ENCODE assay signal across 7 mouse cellular contexts in the genomic region with DNA sequence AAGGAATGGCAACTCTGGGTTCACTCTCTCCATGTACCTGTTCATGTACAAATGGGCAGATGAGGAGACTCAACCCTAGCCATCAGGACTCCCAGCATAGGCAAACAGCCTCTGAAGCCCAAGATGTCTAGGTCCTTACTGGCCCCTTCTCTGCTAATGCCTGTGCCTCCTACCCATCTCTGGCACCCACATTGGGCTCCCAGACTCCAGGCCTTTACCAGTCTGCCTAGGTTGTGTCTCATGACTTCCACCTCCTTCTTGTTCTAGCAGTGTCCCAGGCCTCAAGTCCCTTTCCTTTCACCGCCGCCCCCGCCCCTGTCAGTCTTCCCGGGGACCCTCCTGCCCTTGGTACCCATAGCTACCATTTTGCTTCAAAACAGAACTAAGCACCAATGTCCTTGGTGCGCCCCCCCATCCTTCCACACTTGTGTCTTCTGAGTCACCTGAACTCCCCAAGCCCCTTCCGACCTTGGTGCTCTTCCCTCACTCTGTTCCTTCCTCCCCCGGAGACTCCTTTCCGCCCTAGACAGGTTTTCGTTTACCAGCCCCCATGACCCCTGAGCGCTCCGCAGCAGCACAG. TPM values are rescaled to one million over a fixed set of nuclear protein-coding genes. Genes with fewer than 3 reads are reported as not detected.
DNase-seq lines count a peak whose midpoint lies in the region; ATAC-seq and TF ChIP-seq lines count a peak whose summit lies in the region.

No protein-coding gene starts in this region.

- no peak for TF ChIP-seq CTCF in liver, adult 2 months (IDR thresholded peaks at IDR 0.05; ENCODE audit: low read depth, low read length)

- no peak for DNase-seq in liver, adult 2 months (ENCODE audit: extremely low read depth, low read depth, low spot score)
- no peak for DNase-seq in liver
- DNase-seq in embryonic facial prominence, embryonic 10.5 days (ENCODE audit: low spot score), result no peak
- peak; percentile 23 for DNase-seq in heart, postnatal 4 days
- DNase-seq in layer of hippocampus, adult 18-20 months (ENCODE audit: low spot score in 2 of 2), result no peak

- peak overlapping the region; percentile 78 for H3K27ac ChIP-seq in liver, adult 2 months (replicated peaks; ENCODE audit: insufficient read depth, low read depth, low read length)
- H3K27ac ChIP-seq in embryonic facial prominence, embryonic 10.5 days (replicated peaks), result peak overlapping the region; percentile 79
- no peak overlapping the region for H3K27ac ChIP-seq in midbrain, embryonic 12.5 days (replicated peaks)

- no peak for ATAC-seq in midbrain, embryonic 12.5 days (ENCODE audit: low FRiP score, low read depth)
- ATAC-seq in erythroid progenitor cell, adult 5-6 weeks (replicated peaks; ENCODE audit: low FRiP score, poor library complexity, severe bottlenecking), result no peak

- 33% methylated on average over 11 of the region's 11 CpGs for WGBS in liver, adult 2 months
- WGBS in embryonic facial prominence, embryonic 10.5 days, result 25% methylated on average over 11 of the region's 11 CpGs
- WGBS in midbrain, embryonic 12.5 days, result 25% methylated on average over 11 of the region's 11 CpGs

- H3K9ac ChIP-seq in liver, adult 2 months (ENCODE audit: low read depth, low read length), result peak overlapping the region; percentile 93
- H3K9ac ChIP-seq in midbrain, embryonic 12.5 days (replicated peaks), result peak overlapping the region; percentile 65

- no peaks in the 10 kb centered on the region for H3K36me3 ChIP-seq in liver, adult 2 months (ENCODE audit: control insufficient read depth, insufficient read depth, low read length)
- no peaks in the 10 kb centered on the region for H3K36me3 ChIP-seq in embryonic facial prominence, embryonic 10.5 days (replicated peaks)
- H3K36me3 ChIP-seq in midbrain, embryonic 12.5 days, result no peaks in the 10 kb centered on the region

- H3K27me3 ChIP-seq in liver, adult 2 months (ENCODE audit: control insufficient read depth, insufficient read depth, low read length), result no peaks in the 10 kb centered on the region
- H3K27me3 ChIP-seq in embryonic facial prominence, embryonic 10.5 days (replicated peaks; ENCODE audit: low read depth, poor library complexity, severe bottlenecking), result peaks cover 55% of the 10 kb centered on the region
- H3K27me3 ChIP-seq in midbrain, embryonic 12.5 days, result peaks cover 36% of the 10 kb centered on the region

- no peaks in the 10 kb centered on the region for H3K9me3 ChIP-seq in embryonic facial prominence, embryonic 10.5 days
- H3K9me3 ChIP-seq in midbrain, embryonic 12.5 days, result no peaks in the 10 kb centered on the region

- H3K4me2 ChIP-seq in midbrain, embryonic 12.5 days (replicated peaks), result peak overlapping the region; percentile 68

- TF ChIP-seq POLR2A in liver, adult 2 months (IDR thresholded peaks at IDR 0.05; ENCODE audit: extremely low read depth, insufficient read depth, low read length), result no peak

- H3K4me1 ChIP-seq in liver, adult 2 months (ENCODE audit: control insufficient read depth, insufficient read depth, low read length), result peaks cover 30% of the 10 kb centered on the region
- H3K4me1 ChIP-seq in embryonic facial prominence, embryonic 10.5 days, result peaks cover 20% of the 10 kb centered on the region
- H3K4me1 ChIP-seq in midbrain, embryonic 12.5 days, result peaks cover 29% of the 10 kb centered on the region

- H3K4me3 ChIP-seq in liver, adult 2 months (ENCODE audit: insufficient read depth, low read depth, low read length), result peak overlapping the region; percentile 98
- peak overlapping the region; percentile 71 for H3K4me3 ChIP-seq in embryonic facial prominence, embryonic 10.5 days
- peak overlapping the region; percentile 75 for H3K4me3 ChIP-seq in midbrain, embryonic 12.5 days

- H3K79me2 ChIP-seq in liver, adult 2 months (ENCODE audit: control insufficient read depth, insufficient read depth, low read length), result peaks cover 17% of the 10 kb centered on the region

RNA-seq across cellular contexts. Expression of a gene that starts 0.7 kb away (rescaled TPM):
- 10.3 and 11.3 TPM in 2 replicates for total RNA-seq in liver, adult 2 months (2014; rRNA removed)
- 21.4 and 24.7 TPM in 2 replicates for polyA plus RNA-seq in liver, adult 2 months (2012; rRNA removed)
- polyA plus RNA-seq in embryonic facial prominence, embryonic 10.5 days (2016; fragmentation: Nextera tagmentation; extraction: Ambion mirVana), result 3.0 and 3.9 TPM in 2 replicates
- 10 to 100 TPM; 77.0 to 77.8 TPM for total RNA-seq in heart, postnatal 4 days (2021)
- 7.1 and 8.6 TPM in 2 replicates for polyA plus RNA-seq in midbrain, embryonic 12.5 days (2016; fragmentation: Nextera tagmentation; extraction: Ambion mirVana)
- not detected in 2 replicates for total RNA-seq in erythroid progenitor cell, adult 5-6 weeks (2015; ENCODE audit: low replicate concordance)
- 1.0 and 1.8 TPM in 2 replicates for total RNA-seq in erythroid progenitor cell, adult 5-6 weeks (2017; ENCODE audit: low replicate concordance)
- 10 to 100 TPM; 45.3 to 47.7 TPM for total RNA-seq in layer of hippocampus, adult 18-20 months (2021)

RNA-seq across cellular contexts. Expression of a gene that starts 29.1 kb away (rescaled TPM):
- total RNA-seq in liver, adult 2 months (2014; rRNA removed), result 7.3 and 10.3 TPM in 2 replicates
- 4.3 and 4.6 TPM in 2 replicates for polyA plus RNA-seq in liver, adult 2 months (2012; rRNA removed)
- polyA plus RNA-seq in embryonic facial prominence, embryonic 10.5 days (2016; fragmentation: Nextera tagmentation; extraction: Ambion mirVana), result 68.8 and 72.2 TPM in 2 replicates
- 10 to 100 TPM; 33.9 to 34.2 TPM for total RNA-seq in heart, postnatal 4 days (2021)
- 91.8 and 94.9 TPM in 2 replicates for polyA plus RNA-seq in midbrain, embryonic 12.5 days (2016; fragmentation: Nextera tagmentation; extraction: Ambion mirVana)
- total RNA-seq in erythroid progenitor cell, adult 5-6 weeks (2015; ENCODE audit: low replicate concordance), result 9.6 and 28.1 TPM in 2 replicates
- total RNA-seq in erythroid progenitor cell, adult 5-6 weeks (2017; ENCODE audit: low replicate concordance), result 6.5 and 14.1 TPM in 2 replicates
- 10 to 100 TPM; 47.9 to 48.9 TPM for total RNA-seq in layer of hippocampus, adult 18-20 months (2021)

RNA-seq across cellular contexts. Expression of a gene that starts 34.3 kb away (rescaled TPM):
- 21.8 and 28.8 TPM in 2 replicates for total RNA-seq in liver, adult 2 months (2014; rRNA removed)
- polyA plus RNA-seq in liver, adult 2 months (2012; rRNA removed), result 10.5 and 11.0 TPM in 2 replicates
- polyA plus RNA-seq in embryonic facial prominence, embryonic 10.5 days (2016; fragmentation: Nextera tagmentation; extraction: Ambion mirVana), result 15.1 and 15.8 TPM in 2 replicates
- 10 to 100 TPM in 1 of 2 experiments, 1 to 10 TPM in 1; 8.7 to 11.2 TPM for total RNA-seq in heart, postnatal 4 days (2021)
- polyA plus RNA-seq in midbrain, embryonic 12.5 days (2016; fragmentation: Nextera tagmentation; extraction: Ambion mirVana), result 14.3 and 15.4 TPM in 2 replicates
- total RNA-seq in erythroid progenitor cell, adult 5-6 weeks (2015; ENCODE audit: low replicate concordance), result 10.1 and 12.3 TPM in 2 replicates
- total RNA-seq in erythroid progenitor cell, adult 5-6 weeks (2017; ENCODE audit: low replicate concordance), result 8.2 and 28.1 TPM in 2 replicates
- total RNA-seq in layer of hippocampus, adult 18-20 months (2021), result 10 to 100 TPM; 14.8 to 14.9 TPM
